Mouse (Mus musculus) heart, adult 8-10 months (tissue): ENCODE measurements at regions not wholly inside any gene's neighbourhood (a gene's known extent, or its start where the extent isn't known, plus 50 kb on each side); places are given as distances from the start of the nearest gene placed in this dataset.

Experiments
- DNase-seq: peaks from one replicate; pipeline ENCODE4 v3.0.0; 2022; ENCODE audit warnings: low spot score

GRCm38 (mm10) chr6:81323690-81324089 is 599.8 kb upstream of the Gcfc2 start:
- no peak for DNase-seq

- DNase-seq: no peak
Measured at GRCm38 (mm10) chr6:81363969-81364529, 559.4 kb upstream of the Gcfc2 start.

GRCm38 (mm10) chr6:81388484-81388883 is 535.0 kb upstream of the Gcfc2 start:
- DNase-seq: no peak

- no peak for DNase-seq
Measured at GRCm38 (mm10) chr6:81403122-81403521, 520.3 kb upstream of the Gcfc2 start.

- DNase-seq: no peak
Measured at GRCm38 (mm10) chr6:81413611-81414010, 509.9 kb upstream of the Gcfc2 start.

- DNase-seq: no peak
Measured at GRCm38 (mm10) chr6:81434745-81435144, 488.7 kb upstream of the Gcfc2 start.

GRCm38 (mm10) chr6:81438951-81439722 is 484.3 kb upstream of the Gcfc2 start:
- DNase-seq: no peak

GRCm38 (mm10) chr6:81441396-81441795 is 482.1 kb upstream of the Gcfc2 start:
- DNase-seq: no peak

GRCm38 (mm10) chr6:81446019-81446800 is 477.3 kb upstream of the Gcfc2 start:
- DNase-seq: no peak

- no peak for DNase-seq
Measured at GRCm38 (mm10) chr6:81447701-81448100, 475.8 kb upstream of the Gcfc2 start.

- DNase-seq: no peak
Measured at GRCm38 (mm10) chr6:81448366-81448765, 475.1 kb upstream of the Gcfc2 start.

- no peak for DNase-seq
Measured at GRCm38 (mm10) chr6:81461095-81461494, 462.4 kb upstream of the Gcfc2 start.

GRCm38 (mm10) chr6:81464442-81464841 is 459.0 kb upstream of the Gcfc2 start:
- no peak for DNase-seq

- no peak for DNase-seq
Measured at GRCm38 (mm10) chr6:81466536-81466935, 456.9 kb upstream of the Gcfc2 start.

- DNase-seq: no peak
Measured at GRCm38 (mm10) chr6:81471340-81471955, 452.0 kb upstream of the Gcfc2 start.

GRCm38 (mm10) chr6:81472506-81472905 is 451.0 kb upstream of the Gcfc2 start:
- no peak for DNase-seq

GRCm38 (mm10) chr6:81474786-81475185 is 448.7 kb upstream of the Gcfc2 start:
- no peak for DNase-seq

GRCm38 (mm10) chr6:81487006-81487405 is 436.5 kb upstream of the Gcfc2 start:
- DNase-seq: no peak

- DNase-seq: no peak
Measured at GRCm38 (mm10) chr6:81496239-81496638, 427.2 kb upstream of the Gcfc2 start.

- no peak for DNase-seq
Measured at GRCm38 (mm10) chr6:81517185-81517584, 406.3 kb upstream of the Gcfc2 start.

GRCm38 (mm10) chr6:81562260-81562659 is 361.2 kb upstream of the Gcfc2 start:
- DNase-seq: no peak

- no peak for DNase-seq
Measured at GRCm38 (mm10) chr6:81563192-81563591, 360.3 kb upstream of the Gcfc2 start.
